Mouse (Mus musculus) c-Kit-positive CD71-negative TER-119-negative erythroid progenitor cells, embryonic 14.5 days (primary cell): Measurements from ENCODE around the gene Col8a1.

Experiments used
- DNase-seq: peaks from one replicate; pipeline ENCODE4 v3.0.0-alpha.2; 2013; ENCODE audit warnings: low read depth

Gene Col8a1

GRCm38 (mm10) chr16:57754526-57755125 is at the start of gene Col8a1:
TSS of gene Col8a1 (minus strand) at chr16:57754737.
- DNase-seq, result no peak

GRCm38 (mm10) chr16:57801886-57802285 is 47.3 kb upstream of the Col8a1 start:
- DNase-seq, result no peak

GRCm38 (mm10) chr16:57796321-57796720 is 41.8 kb upstream of the Col8a1 start:
- DNase-seq, result no peak

- no peak for DNase-seq
Measured at GRCm38 (mm10) chr16:57779011-57779410, 24.5 kb upstream of the Col8a1 start.

- no peak for DNase-seq
Measured at GRCm38 (mm10) chr16:57765615-57766014, 11.1 kb upstream of the Col8a1 start.

GRCm38 (mm10) chr16:57759862-57760261 is 5.3 kb upstream of the Col8a1 start:
- no peak for DNase-seq

GRCm38 (mm10) chr16:57755708-57756107 is 1.2 kb upstream of the Col8a1 start:
- no peak for DNase-seq

- no peak for DNase-seq
Measured at GRCm38 (mm10) chr16:57755241-57755640, 704 bp upstream of the Col8a1 start.

- no peak for DNase-seq
Measured at GRCm38 (mm10) chr16:57753539-57754280, 827 bp downstream of the Col8a1 start.

GRCm38 (mm10) chr16:57750549-57750948 is 4.0 kb downstream of the Col8a1 start:
- DNase-seq, result no peak

GRCm38 (mm10) chr16:57748093-57748492 is 6.4 kb downstream of the Col8a1 start:
- DNase-seq, result no peak

- DNase-seq, result no peak
Measured at GRCm38 (mm10) chr16:57747357-57748056, 7.0 kb downstream of the Col8a1 start.

- no peak for DNase-seq
Measured at GRCm38 (mm10) chr16:57740169-57740568, 14.4 kb downstream of the Col8a1 start.

GRCm38 (mm10) chr16:57734942-57735341 is 19.6 kb downstream of the Col8a1 start:
- no peak for DNase-seq

- DNase-seq, result no peak
Measured at GRCm38 (mm10) chr16:57733545-57733944, 21.0 kb downstream of the Col8a1 start.

- no peak for DNase-seq
Measured at GRCm38 (mm10) chr16:57733139-57733538, 21.4 kb downstream of the Col8a1 start.

- no peak for DNase-seq
Measured at GRCm38 (mm10) chr16:57724978-57725377, 29.6 kb downstream of the Col8a1 start.

GRCm38 (mm10) chr16:57718982-57719381 is 35.6 kb downstream of the Col8a1 start:
- DNase-seq, result no peak

GRCm38 (mm10) chr16:57698733-57699132 is 55.8 kb downstream of the Col8a1 start:
- no peak for DNase-seq

GRCm38 (mm10) chr16:57694694-57695093 is 59.8 kb downstream of the Col8a1 start:
- no peak for DNase-seq

GRCm38 (mm10) chr16:57693906-57694522 is 60.5 kb downstream of the Col8a1 start:
- no peak for DNase-seq

GRCm38 (mm10) chr16:57685790-57686399 is 68.6 kb downstream of the Col8a1 start:
- DNase-seq, result no peak
